In the genomic region with DNA sequence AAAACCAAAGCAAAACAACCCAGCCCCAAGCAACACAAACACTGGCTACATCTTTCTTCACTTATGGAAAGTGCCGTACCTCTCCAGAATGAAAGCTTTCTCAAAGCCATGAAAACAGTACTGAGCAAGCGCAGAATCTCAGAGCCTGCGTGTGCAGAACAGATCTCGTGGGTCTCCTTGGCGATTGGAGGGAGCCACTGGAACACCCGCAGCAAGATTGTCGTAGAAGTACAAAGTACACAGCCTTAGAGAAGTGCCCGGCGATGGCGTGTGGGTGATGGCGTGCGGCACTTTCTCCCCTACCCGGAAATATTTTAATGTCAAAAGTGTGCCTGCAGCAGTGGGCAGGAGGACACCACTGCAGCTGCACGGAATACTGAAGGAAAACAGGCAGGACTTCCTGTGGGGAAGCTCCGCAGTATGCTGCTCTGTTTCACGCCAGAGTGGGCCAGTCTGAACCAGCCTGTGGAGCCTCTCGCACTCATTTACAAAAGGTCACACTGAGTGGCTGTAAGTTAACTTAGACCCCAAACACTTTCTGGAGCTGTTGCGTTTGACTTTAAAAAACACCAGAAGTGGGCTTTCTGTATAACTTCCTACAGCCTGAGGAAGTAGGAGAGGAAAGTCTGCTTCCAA, we compare ENCODE assay signal across 10 mouse cellular contexts. TPM values are rescaled to one million over a fixed set of nuclear protein-coding genes. Genes with fewer than 3 reads are reported as not detected.
DNase-seq lines count a peak whose midpoint lies in the region; ATAC-seq and TF ChIP-seq lines count a peak whose summit lies in the region.
"Had no signal": no experiment of that assay in that cellular context is flagged by ENCODE, and none has a peak within 500 bp of the region (broad histone marks: within the 10 kb centered on the region; RNA-seq: fewer than 3 reads in every experiment).

No protein-coding gene starts in this region.

- H3K36me3 ChIP-seq in embryonic facial prominence, embryonic 13.5 days: no peaks in the 10 kb centered on the region
- no peaks in the 10 kb centered on the region for H3K36me3 ChIP-seq in kidney, embryonic 15.5 days
- H3K36me3 ChIP-seq in midbrain, embryonic 14.5 days (ENCODE audit: control insufficient read depth, insufficient read depth, low read length): no peaks in the 10 kb centered on the region

- H3K27me3 ChIP-seq in embryonic facial prominence, embryonic 13.5 days: no peaks in the 10 kb centered on the region
- no peaks in the 10 kb centered on the region for H3K27me3 ChIP-seq in kidney, embryonic 15.5 days
- no peaks in the 10 kb centered on the region for H3K27me3 ChIP-seq in midbrain, embryonic 14.5 days (ENCODE audit: control insufficient read depth, insufficient read depth, low read length)

- ATAC-seq in embryonic facial prominence, embryonic 13.5 days (ENCODE audit: insufficient number of reproducible peaks, insufficient read depth, low FRiP score, low TSS enrichment, low read depth): no peak
- ATAC-seq in kidney, embryonic 15.5 days (replicated peaks; ENCODE audit: low FRiP score): peak; percentile 37; the same call in 1 of the 2 replicates
- ATAC-seq in midbrain, embryonic 14.5 days (ENCODE audit: low FRiP score, low TSS enrichment): no peak

- intact Hi-C loops in gastrocnemius, adult 2 months (cut with DNase I): no loop called here
- intact Hi-C loops in left cerebral cortex, postnatal 4 days (cut with DNase I): no loop called here

- H3K9me3 ChIP-seq in embryonic facial prominence, embryonic 13.5 days: no peaks in the 10 kb centered on the region
- no peaks in the 10 kb centered on the region for H3K9me3 ChIP-seq in kidney, embryonic 15.5 days (replicated peaks)
- no peaks in the 10 kb centered on the region for H3K9me3 ChIP-seq in midbrain, embryonic 14.5 days (ENCODE audit: control insufficient read depth, low read length)

- peak overlapping the region; percentile 40; the same call in 1 of the 2 replicates for H3K9ac ChIP-seq in embryonic facial prominence, embryonic 13.5 days
- H3K9ac ChIP-seq in kidney, embryonic 15.5 days: peak overlapping the region; percentile 23; the same call in 1 of the 2 replicates
- H3K9ac ChIP-seq in midbrain, embryonic 14.5 days (replicated peaks; ENCODE audit: low read length): no peak overlapping the region

- TF ChIP-seq CTCF in gastrocnemius, adult 2 months (IDR thresholded peaks at IDR 0.05): no peak

- H3K4me1 ChIP-seq in embryonic facial prominence, embryonic 13.5 days: peaks cover 18% of the 10 kb centered on the region; the same call in 1 of the 2 replicates
- H3K4me1 ChIP-seq in kidney, embryonic 15.5 days: peaks cover 18% of the 10 kb centered on the region
- no peaks in the 10 kb centered on the region for H3K4me1 ChIP-seq in midbrain, embryonic 14.5 days (ENCODE audit: control insufficient read depth, insufficient read depth, low read length)

- H3K4me3 ChIP-seq in gastrocnemius, adult 2 months: peak overlapping the region; percentile 58
- H3K4me3 ChIP-seq in embryonic facial prominence, embryonic 13.5 days: peak overlapping the region; percentile 24
- peak overlapping the region; percentile 23 for H3K4me3 ChIP-seq in kidney, embryonic 15.5 days (replicated peaks)
- no peak overlapping the region for H3K4me3 ChIP-seq in midbrain, embryonic 14.5 days (replicated peaks; ENCODE audit: low read depth, low read length)

- 0 out of 2 replicates have a peak overlapping the region, but pooled peaks have one; percentile 8 for H3K27ac ChIP-seq in gastrocnemius, adult 2 months
- H3K27ac ChIP-seq in embryonic facial prominence, embryonic 13.5 days: no peak overlapping the region
- H3K27ac ChIP-seq in kidney, embryonic 15.5 days: no peak overlapping the region
- no peak overlapping the region for H3K27ac ChIP-seq in midbrain, embryonic 14.5 days (replicated peaks; ENCODE audit: low read depth, low read length)

- no peak for DNase-seq in gastrocnemius, adult 2 months
- no peak for DNase-seq in gastrocnemius, adult 8-10 months (ENCODE audit: low spot score in 2 of 2)
- DNase-seq in midbrain, embryonic 14.5 days: no peak
- no peak for DNase-seq in left cerebral cortex, postnatal 4 days
- DNase-seq in natural killer cell, adult 2 months (ENCODE audit: low spot score in 2 of 2): no peak
- no peak for DNase-seq in adrenal gland, postnatal 36 days

- WGBS in embryonic facial prominence, embryonic 13.5 days: 40% methylated on average over 18 of the region's 18 CpGs
- 49% methylated on average over 18 of the region's 18 CpGs for WGBS in kidney, embryonic 15.5 days
- 56% methylated on average over 18 of the region's 18 CpGs for WGBS in midbrain, embryonic 14.5 days

- peak overlapping the region; percentile 52 for H3K4me2 ChIP-seq in embryonic facial prominence, embryonic 13.5 days
- H3K4me2 ChIP-seq in kidney, embryonic 15.5 days: peak overlapping the region; percentile 50
- 0 out of 2 replicates have a peak overlapping the region, but pooled peaks have one; percentile 6 for H3K4me2 ChIP-seq in midbrain, embryonic 14.5 days (ENCODE audit: low read length)

RNA-seq across cellular contexts. Expression of gene BC048403, which starts 46.7 kb away (rescaled TPM):
- total RNA-seq in gastrocnemius, adult 2 months (2021): 1 to 10 TPM; 1.5 to 2.0 TPM
- 1 to 10 TPM; 1.2 to 1.8 (median 1.6) TPM for total RNA-seq in gastrocnemius, adult 8-10 months (2022)
- polyA plus RNA-seq in embryonic facial prominence, embryonic 13.5 days (2015; fragmentation: Nextera tagmentation; extraction: Ambion mirVana): 3.1 and 3.2 TPM in 2 replicates
- polyA plus RNA-seq in kidney, embryonic 15.5 days (2015; fragmentation: Nextera tagmentation; extraction: Ambion mirVana): 3.0 and 3.4 TPM in 2 replicates
- 2.1 and 2.6 TPM in 2 replicates for polyA plus RNA-seq in midbrain, embryonic 14.5 days (2014; fragmentation: Nextera tagmentation; extraction: Ambion mirVana)
- 1 to 10 TPM; 6.3 to 6.5 TPM for total RNA-seq in left cerebral cortex, postnatal 4 days (2021)
- 10 to 100 TPM in 1 of 2 experiments, 1 to 10 TPM in 1; 9.0 to 13.3 TPM for total RNA-seq in adrenal gland, postnatal 36 days (2021)

RNA-seq across cellular contexts. Expression of gene D930020B18Rik, which starts 51.7 kb away (rescaled TPM):
- total RNA-seq in gastrocnemius, adult 2 months (2021): not detected
- total RNA-seq in gastrocnemius, adult 8-10 months (2022): not detected
- 0.76 and 2.4 TPM in 2 replicates for polyA plus RNA-seq in embryonic facial prominence, embryonic 13.5 days (2015; fragmentation: Nextera tagmentation; extraction: Ambion mirVana)
- polyA plus RNA-seq in kidney, embryonic 15.5 days (2015; fragmentation: Nextera tagmentation; extraction: Ambion mirVana): 0.19 and 0.42 TPM in 2 replicates
- 0.20 and 0.22 TPM in 2 replicates for polyA plus RNA-seq in midbrain, embryonic 14.5 days (2014; fragmentation: Nextera tagmentation; extraction: Ambion mirVana)
- total RNA-seq in left cerebral cortex, postnatal 4 days (2021): under 1 TPM; 0.32 to 0.93 TPM
- not detected for total RNA-seq in adrenal gland, postnatal 36 days (2021)
- total RNA-seq: gastrocnemius, postnatal 36 days had no signal
- polyA plus RNA-seq: C2C12 had no signal
